In the genomic region with DNA sequence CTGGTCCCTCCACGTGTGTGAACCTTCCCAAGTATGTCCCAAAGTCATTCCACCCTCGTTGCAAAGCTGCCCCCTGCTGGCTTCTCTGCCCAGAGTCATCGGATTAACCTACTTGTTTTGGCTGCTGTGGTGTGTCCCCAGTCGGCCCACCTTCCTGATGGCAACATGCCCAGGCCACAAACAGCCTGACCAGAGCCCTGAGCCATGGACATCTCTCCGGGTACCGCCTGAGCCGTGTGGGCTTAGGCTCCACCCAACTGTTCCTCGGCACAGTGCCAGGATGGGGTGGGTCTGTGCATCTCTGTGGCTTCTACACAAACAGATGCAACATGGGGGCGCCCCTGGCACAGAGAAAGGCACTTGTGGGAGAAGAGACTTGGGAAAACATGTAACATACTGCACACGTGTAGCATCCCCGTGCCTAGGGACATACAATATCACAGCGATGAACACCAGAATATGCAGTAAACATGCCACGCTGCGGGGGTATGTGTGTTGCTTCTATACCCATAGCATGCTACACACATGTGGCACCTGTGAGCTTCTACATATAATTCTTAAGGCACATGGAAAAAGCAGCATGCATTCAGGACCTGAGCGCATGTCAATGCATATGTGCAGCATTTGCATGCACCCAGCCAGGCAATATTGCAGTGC, we compare ENCODE assay signal across 8 mouse cellular contexts. TPM values are rescaled to one million over a fixed set of nuclear protein-coding genes. Genes with fewer than 3 reads are reported as not detected.
DNase-seq lines count a peak whose midpoint lies in the region; ATAC-seq lines count a peak whose summit lies in the region.

No protein-coding gene starts in this region.

- H3K4me2 ChIP-seq in intestine, embryonic 16.5 days (ENCODE audit: low read depth, low read length): peak overlapping the region; percentile 97

- intact Hi-C loops in left cerebral cortex, postnatal 10 days (cut with DNase I): no loop called here

- H3K9me3 ChIP-seq in intestine, embryonic 16.5 days (ENCODE audit: control insufficient read depth, low read length): no peaks in the 10 kb centered on the region

- 0 out of 2 replicates have a peak, but pooled peaks have one; percentile 4 for ATAC-seq in intestine, embryonic 16.5 days
- peak; percentile 48; the same call in 1 of the 2 replicates for ATAC-seq in megakaryocyte progenitor cell, adult 5-6 weeks (replicated peaks; ENCODE audit: poor library complexity)
- ATAC-seq in monocyte, adult 5-6 weeks (replicated peaks; ENCODE audit: insufficient number of reproducible peaks, low FRiP score, low TSS enrichment, poor library complexity, severe bottlenecking): no peak

- peak overlapping the region; percentile 70; the same call in 1 of the 2 replicates for H3K9ac ChIP-seq in intestine, embryonic 16.5 days (ENCODE audit: low read depth, low read length)

- DNase-seq in adrenal gland, postnatal 14 days: peak; percentile 90
- DNase-seq in embryo, embryonic 10.5 days (ENCODE audit: low spot score): peak; percentile 81
- DNase-seq in gastrocnemius, postnatal 4 days (ENCODE audit: low spot score in 2 of 2): peak; percentile 40 to 67
- peak; percentile 81 to 91 for DNase-seq in left cerebral cortex, postnatal 10 days (ENCODE audit: extremely low spot score in 1 of 2, low spot score in 2 of 2)
- peak; percentile 93 for DNase-seq in right cerebral cortex, postnatal 14 days

- WGBS in intestine, embryonic 16.5 days: 4% methylated on average over 15 of the region's 15 CpGs

- peak overlapping the region; percentile 67 for H3K4me3 ChIP-seq in intestine, embryonic 16.5 days (ENCODE audit: low read length)

- peaks cover 42% of the 10 kb centered on the region for H3K27me3 ChIP-seq in intestine, embryonic 16.5 days (replicated peaks; ENCODE audit: control insufficient read depth, insufficient read depth, low read length)

- no peak overlapping the region for H3K27ac ChIP-seq in intestine, embryonic 16.5 days (ENCODE audit: low read length)

- peaks cover 23% of the 10 kb centered on the region for H3K4me1 ChIP-seq in intestine, embryonic 16.5 days (ENCODE audit: control insufficient read depth, insufficient read depth, low read length)

- H3K36me3 ChIP-seq in intestine, embryonic 16.5 days (ENCODE audit: control insufficient read depth, insufficient read depth, low read length): no peaks in the 10 kb centered on the region

RNA-seq across cellular contexts. Expression of a gene that starts 0.8 kb away (rescaled TPM):
- 16.0 and 17.3 TPM in 2 replicates for total RNA-seq in adrenal gland, postnatal 14 days (2021)
- 1 to 10 TPM; 3.0 to 5.1 TPM for total RNA-seq in gastrocnemius, postnatal 4 days (2021)
- 0.99 and 1.0 TPM in 2 replicates for polyA plus RNA-seq in intestine, embryonic 16.5 days (2015; fragmentation: Nextera tagmentation; extraction: Ambion mirVana)
- total RNA-seq in left cerebral cortex, postnatal 10 days (2021): 100 to 1,000 TPM; 295 to 296 TPM
- total RNA-seq in megakaryocyte progenitor cell, adult 5-6 weeks (2015): not detected in 2 replicates
- 0.41 TPM in 1 of 2 replicates, not detected in the other for total RNA-seq in megakaryocyte progenitor cell, adult 5-6 weeks (2017)
- total RNA-seq in monocyte, adult 5-6 weeks (2017): 2.0 to 2.3 TPM in 2 of 3 replicates, not detected in the other

RNA-seq across cellular contexts. Expression of a gene that starts 54.8 kb away (rescaled TPM):
- total RNA-seq in adrenal gland, postnatal 14 days (2021): 0.19 and 0.30 TPM in 2 replicates
- not detected for total RNA-seq in gastrocnemius, postnatal 4 days (2021)
- polyA plus RNA-seq in intestine, embryonic 16.5 days (2015; fragmentation: Nextera tagmentation; extraction: Ambion mirVana): 0.04 TPM in 1 of 2 replicates, not detected in the other
- total RNA-seq in left cerebral cortex, postnatal 10 days (2021): under 1 TPM in 1 of 2 experiments, not detected in 1; 0.24 TPM
- total RNA-seq in megakaryocyte progenitor cell, adult 5-6 weeks (2015): 0.05 and 0.49 TPM in 2 replicates
- 0.04 and 0.81 TPM in 2 replicates for total RNA-seq in megakaryocyte progenitor cell, adult 5-6 weeks (2017)
- not detected in 3 replicates for total RNA-seq in monocyte, adult 5-6 weeks (2017)

Comparison
In these comparisons a context has a peak if more than half of its experiments do, and no peak if none do; other contexts are left out.
1. RNA of a gene that starts 0.8 kb away (total RNA-seq): 295 to 296 TPM in left cerebral cortex, postnatal 10 days; 16.0 to 17.3 TPM in adrenal gland, postnatal 14 days, 3.0 to 5.1 TPM in gastrocnemius, postnatal 4 days, 0.41 TPM in megakaryocyte progenitor cell, adult 5-6 weeks and 2.0 to 2.3 TPM in monocyte, adult 5-6 weeks; every median in the first group is over 10 times any median in the second.
2. Peak in every context shown above with its lines, with median percentiles within 50 percentile points of each other: DNase-seq.